Mouse (Mus musculus) CH12.LX (cell line): ENCODE data around the gene Slc16a12. TPM values are rescaled to one million over a fixed set of nuclear protein-coding genes. Genes with fewer than 3 reads are reported as not detected.

Source experiments
- DNase-seq: peaks from one replicate; pipeline ENCODE4 v3.0.0-alpha.2; 2013; ENCODE audit errors: extremely low read depth
- H3K27ac ChIP-seq: 2 replicates; pipeline ENCODE4 v1.5.1; 2012; ENCODE audit warnings: low read depth, mild to moderate bottlenecking, control low read depth, moderate library complexity; ENCODE audit not compliant: insufficient read depth
- H3K27me3 ChIP-seq: replicated peaks from 2 replicates; pipeline ENCODE3; 2012; ENCODE audit warnings: inconsistent platforms
- H3K36me3 ChIP-seq, 2 experiments: replicated peaks in 1 of 2; 2 replicates each; pipeline versions ENCODE3 to v1.6.1; 2012; ENCODE audit warnings: inconsistent platforms in 1 of 2, low read length in 1 of 2, mild to moderate bottlenecking in 1 of 2, mixed read lengths in 1 of 2, moderate library complexity in 1 of 2; ENCODE audit not compliant: control insufficient read depth in 1 of 2, insufficient read depth in 1 of 2
- H3K4me1 ChIP-seq, 2 experiments: 2 replicates each; pipeline ENCODE4 v1.6.1; 2012; ENCODE audit warnings: inconsistent platforms in 1 of 2, moderate library complexity in 1 of 2; ENCODE audit not compliant: insufficient read depth in 2 of 2, control insufficient read depth in 1 of 2
- H3K4me2 ChIP-seq: 2 replicates; pipeline ENCODE4 v1.6.1; 2012; ENCODE audit warnings: low read depth, mild to moderate bottlenecking, control low read depth; ENCODE audit not compliant: poor library complexity, insufficient read depth, severe bottlenecking
- H3K4me3 ChIP-seq, 3 experiments: fragments of 150-350 bp in 1 of 3; sonication (generic) in 1 of 3; replicated peaks in 1 of 3; 2 replicates each; pipeline versions ENCODE3 to v1.5.1; 2011 to 2012; ENCODE audit warnings: low read depth in 2 of 3, low read length in 2 of 3, mild to moderate bottlenecking in 2 of 3, moderate library complexity in 2 of 3, control low read depth in 1 of 3, improper control_type of control experiment in 1 of 3, inconsistent platforms in 1 of 3, mixed read lengths in 1 of 3; ENCODE audit not compliant: poor library complexity in 1 of 3
- H3K79me2 ChIP-seq: replicated peaks from 2 replicates; pipeline ENCODE4 v1.6.1; 2012; ENCODE audit warnings: mild to moderate bottlenecking, moderate library complexity; ENCODE audit not compliant: control insufficient read depth, poor library complexity, insufficient read depth, severe bottlenecking; ENCODE audit errors: extremely low read depth
- H3K9ac ChIP-seq: 2 replicates; pipeline ENCODE4 v1.6.1; 2012; ENCODE audit warnings: low read depth, mild to moderate bottlenecking, control low read depth, moderate library complexity; ENCODE audit not compliant: insufficient read depth
- H3K9me3 ChIP-seq: replicated peaks from 2 replicates; pipeline ENCODE3; 2012; ENCODE audit warnings: low read length, inconsistent platforms, mixed read lengths
- BHLHE40 ChIP-seq: IDR thresholded peaks from 2 replicates; pipeline ENCODE4 v1.6.1; 2011; ENCODE audit warnings: mild to moderate bottlenecking, low read depth, low read length, improper control_type of control experiment
- CHD2 ChIP-seq: IDR thresholded peaks from 2 replicates; pipeline ENCODE4 v1.6.1; 2011; ENCODE audit warnings: low read length, improper control_type of control experiment
- CTCF ChIP-seq, 2 experiments: IDR thresholded peaks in 1 of 2; conservative IDR thresholded peaks in 1 of 2; 2 replicates each; pipeline ENCODE4 v1.5.1; 2011 to 2012; ENCODE audit warnings: low read depth in 2 of 2, low read length in 2 of 2, improper control_type of control experiment in 1 of 2, inconsistent platforms in 1 of 2, mild to moderate bottlenecking in 1 of 2, moderate library complexity in 1 of 2
- E2F4 ChIP-seq: IDR thresholded peaks from 2 replicates; pipeline ENCODE4 v1.6.1; 2011; ENCODE audit warnings: low read depth, low read length, improper control_type of control experiment; ENCODE audit not compliant: insufficient replicate concordance
- ELF1 ChIP-seq: IDR thresholded peaks from 2 replicates; pipeline ENCODE4 v1.6.1; 2014; ENCODE audit warnings: low read depth, mild to moderate bottlenecking, inconsistent platforms, low read length, improper control_type of control experiment
- GABPA ChIP-seq: IDR thresholded peaks from 2 replicates; pipeline ENCODE4 v1.6.1; 2012; ENCODE audit warnings: low read depth, low read length, improper control_type of control experiment, inconsistent platforms; ENCODE audit not compliant: insufficient replicate concordance
- JUN ChIP-seq: IDR thresholded peaks from 2 replicates; pipeline ENCODE4 v1.6.1; 2011; ENCODE audit warnings: low read depth, mild to moderate bottlenecking, low read length, improper control_type of control experiment, moderate library complexity; ENCODE audit not compliant: insufficient read depth
- JUND ChIP-seq: conservative IDR thresholded peaks from 2 replicates; pipeline ENCODE4 v1.6.1; 2011; ENCODE audit warnings: low read depth, low read length, improper control_type of control experiment
- KAT2A ChIP-seq: IDR thresholded peaks from 2 replicates; pipeline ENCODE4 v1.6.1; 2012; ENCODE audit warnings: low read length, improper control_type of control experiment, inconsistent platforms; ENCODE audit not compliant: insufficient replicate concordance
- MAZ ChIP-seq: IDR thresholded peaks from 2 replicates; pipeline ENCODE4 v1.6.1; 2012; ENCODE audit warnings: low read depth, mild to moderate bottlenecking, inconsistent platforms, low read length, improper control_type of control experiment, moderate library complexity
- NRF1 ChIP-seq: IDR thresholded peaks from 2 replicates; pipeline ENCODE4 v1.6.1; 2014; ENCODE audit warnings: low read depth, mild to moderate bottlenecking, inconsistent platforms, low read length, improper control_type of control experiment, moderate library complexity
- UBTF ChIP-seq: IDR thresholded peaks from 2 replicates; pipeline ENCODE4 v1.6.1; 2012; ENCODE audit warnings: low read depth, mild to moderate bottlenecking, inconsistent platforms, low read length, improper control_type of control experiment, moderate library complexity
- USF2 ChIP-seq: conservative IDR thresholded peaks from 2 replicates; pipeline ENCODE4 v1.6.1; 2011; ENCODE audit warnings: low read depth, low read length, improper control_type of control experiment
- ZC3H11A ChIP-seq: IDR thresholded peaks from 2 replicates; pipeline ENCODE4 v1.6.1; 2012; ENCODE audit warnings: low read depth, mild to moderate bottlenecking, inconsistent platforms, low read length, improper control_type of control experiment
- ZKSCAN1 ChIP-seq: IDR thresholded peaks from 2 replicates; pipeline ENCODE4 v1.6.1; 2012; ENCODE audit warnings: low read depth, inconsistent platforms, low read length, improper control_type of control experiment, borderline replicate concordance
- dilution Hi-C: fragments of 300-500 bp; cut with MboI; formaldehyde crosslinking; loops from 2 replicates; pipeline ENCODE4 v1.14.3; 2020; ENCODE audit warnings: low sequenced_read_pairs; ENCODE audit not compliant: extremely low pct_unique_long_range_greater_than_20kb, extremely low pct_ligation_motif_present
- in situ Hi-C: fragments of 300-500 bp; cut with MboI; formaldehyde crosslinking; loops from 3 replicates; pipeline ENCODE4 v1.14.3; 2019; ENCODE audit warnings: low sequenced_read_pairs, low pct_ligation_motif_present, low pct_unique_long_range_greater_than_20kb, mixed read lengths
- polyA plus RNA-seq: library from polyadenylated mRNA; unstranded; fragments of >175 nt; gene quantifications from 2 replicates; pipeline ENCODE4 v1.2.1, GENCODE M21; 2012; ENCODE audit warnings: low read depth; ENCODE audit not compliant: insufficient read length
- total RNA-seq, 2 experiments: library from RNA; depleted of rRNA; stranded (reverse); fragments of 300-350 nt in 1 of 2; fragments of >200 nt in 1 of 2; gene quantifications; 2 replicates each; pipeline ENCODE4 v1.2.3; 2012 to 2014

The Slc16a12 gene
- total and polyA plus RNA-seq, 3 experiments: 0.08 TPM; not detected in 1

DNA sequence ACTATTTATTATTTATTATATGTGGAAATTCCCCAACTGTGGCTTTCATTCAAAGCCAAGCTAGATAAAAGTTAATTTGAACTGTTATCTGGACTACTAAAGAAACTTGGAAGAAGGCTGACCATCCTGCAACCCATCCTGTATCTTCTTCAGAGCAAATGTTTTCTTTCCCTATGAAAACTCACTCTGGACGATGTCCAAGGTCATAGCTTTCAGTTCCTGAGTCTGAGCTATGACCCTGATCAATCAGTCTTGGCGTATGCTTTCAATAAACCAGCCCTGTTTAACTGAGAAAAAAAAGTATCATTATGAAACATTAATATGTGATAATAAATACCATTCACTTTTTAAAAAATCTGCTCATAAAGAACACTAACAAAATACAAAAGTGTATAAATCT is 49.6 kb downstream of the Slc16a12 start:
- no peaks in the 10 kb centered on the region for H3K4me1 ChIP-seq
- in situ Hi-C loops: no loop called here
- no peak for TF ChIP-seq USF2
- TF ChIP-seq MAZ: no peak
- TF ChIP-seq JUND: no peak
- no peaks in the 10 kb centered on the region for H3K9me3 ChIP-seq
- H3K27ac ChIP-seq: no peak overlapping the region
- DNase-seq: no peak
- no peaks in the 10 kb centered on the region for H3K79me2 ChIP-seq
- H3K4me3 ChIP-seq: no peak overlapping the region
- dilution Hi-C loops: no loop called here
- H3K27me3 ChIP-seq: no peaks in the 10 kb centered on the region
- no peaks in the 10 kb centered on the region for H3K36me3 ChIP-seq
- H3K4me2 ChIP-seq: no peak overlapping the region
- no peak overlapping the region for H3K9ac ChIP-seq

- Histone ChIP-seq H3K4me3 (no peak overlapping the region), H3K9me3 (no peaks in the 10 kb centered on the region), H3K9ac (no peak overlapping the region), H3K79me2 (no peaks in the 10 kb centered on the region), H3K27me3 (no peaks in the 10 kb centered on the region), H3K36me3 (no peaks in the 10 kb centered on the region), H3K27ac (no peak overlapping the region), H3K4me1 (no peaks in the 10 kb centered on the region), H3K4me2 (no peak overlapping the region)
- TF ChIP-seq ELF1: no peak
- TF ChIP-seq KAT2A: no peak
- TF ChIP-seq E2F4: no peak
- TF ChIP-seq ZKSCAN1: no peak
- TF ChIP-seq GABPA: no peak
- no peak for TF ChIP-seq ZC3H11A
- no peak for TF ChIP-seq UBTF
- TF ChIP-seq NRF1: no peak
- TF ChIP-seq CHD2: no peak
- in situ Hi-C loops: no loop called here
- dilution Hi-C loops: no loop called here
- no peak for DNase-seq
Measured at GRCm38 (mm10) chr19:34696352-34696986, 50.6 kb downstream of the Slc16a12 start.

DNA sequence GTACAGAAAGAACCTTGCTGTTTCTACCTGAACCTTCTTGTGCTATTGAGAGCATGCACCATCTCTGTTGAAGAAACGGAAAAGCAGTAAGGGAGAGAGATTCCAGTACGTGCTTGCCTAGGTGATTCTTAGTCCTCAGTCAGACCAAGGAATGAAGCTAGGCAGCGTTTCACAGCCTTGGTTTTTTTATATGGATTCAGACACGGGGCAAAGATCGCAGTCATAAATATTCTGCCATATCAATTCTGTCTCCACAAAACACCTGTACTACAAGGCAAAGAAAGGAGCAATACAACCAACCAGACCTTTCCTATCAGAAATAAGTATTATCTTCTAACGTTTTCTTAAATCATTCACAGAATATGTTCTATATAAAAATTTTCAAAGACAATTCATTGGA is 55.7 kb downstream of the Slc16a12 start:
- dilution Hi-C loops (no loop called here), in situ Hi-C loops (no loop called here)
- H3K4me2 ChIP-seq: no peak overlapping the region
- H3K4me1 ChIP-seq: peaks cover 0 to 5% of the 10 kb centered on the region in 2 experiments; a peak in 1 of 4 replicates
- H3K36me3 ChIP-seq: no peaks in the 10 kb centered on the region
- H3K9ac ChIP-seq: no peak overlapping the region
- H3K4me3 ChIP-seq: no peak overlapping the region
- H3K27me3 ChIP-seq: no peaks in the 10 kb centered on the region
- DNase-seq: no peak
- H3K27ac ChIP-seq: no peak overlapping the region
- H3K79me2 ChIP-seq: no peaks in the 10 kb centered on the region
- no peak for TF ChIP-seq BHLHE40
- TF ChIP-seq USF2: no peak
- no peak for TF ChIP-seq JUN
- no peak for TF ChIP-seq CTCF (conservative IDR thresholded peaks at IDR 0.05 in 1 of 2, IDR thresholded peaks at IDR 0.05 in 1 of 2; ENCODE audit: low read depth in 2 of 2, low read length in 2 of 2)
- no peaks in the 10 kb centered on the region for H3K9me3 ChIP-seq
